Mouse (Mus musculus): ENCODE results near the gene Synpo2.

GRCm38 (mm10) chr3:123150523-123151135, 85.3 kb downstream of the Synpo2 start:
- no peak for TF ChIP-seq CTCF (IDR thresholded peaks at IDR 0.05; ENCODE audit: low read depth, low read length)
- no peak for TF ChIP-seq GATA1 (IDR thresholded peaks at IDR 0.05; ENCODE audit: borderline replicate concordance, low read length)
- TF ChIP-seq POLR2AphosphoS5 (IDR thresholded peaks at IDR 0.05; ENCODE audit: insufficient replicate concordance, low read depth, low read length), result no peak
- no peak for TF ChIP-seq TAL1 (conservative IDR thresholded peaks at IDR 0.05; ENCODE audit: low read depth, low read length)

Data from G1E (cell line).